Mouse (Mus musculus) midbrain, postnatal 0 days (tissue): ENCODE measurements around the gene E330021D16Rik. TPM values are rescaled to one million over a fixed set of nuclear protein-coding genes. Genes with fewer than 3 reads are reported as not detected.

Experiments used
- ATAC-seq: fragments of 200-750 bp; cut with Nextera tagmentation; 2 replicates; pipeline ENCODE4 v1.8.0; 2017; ENCODE audit warnings: moderate number of reproducible peaks, mild to moderate bottlenecking, moderate TSS enrichment, moderate library complexity; ENCODE audit not compliant: low FRiP score
- DNase-seq: peaks from one replicate; pipeline ENCODE4 v3.0.0-alpha.2; 2015; ENCODE audit warnings: low spot score
- H3K27ac ChIP-seq: fragments of 300-500 bp; sonication (generic); 2 replicates; pipeline ENCODE4 v1.5.1; 2014; ENCODE audit warnings: low read depth, mild to moderate bottlenecking, low read length, mixed read lengths
- H3K27me3 ChIP-seq: fragments of 300-500 bp; sonication (generic); 2 replicates; pipeline ENCODE4 v1.6.1; 2014; ENCODE audit warnings: low read length, control low read depth, mixed read lengths; ENCODE audit not compliant: insufficient read depth
- H3K36me3 ChIP-seq: fragments of 300-500 bp; sonication (generic); 2 replicates; pipeline ENCODE4 v1.6.1; 2014; ENCODE audit warnings: low read length, control low read depth, mixed read lengths; ENCODE audit not compliant: insufficient read depth
- H3K4me1 ChIP-seq: fragments of 300-500 bp; sonication (generic); 2 replicates; pipeline ENCODE4 v1.6.1; 2014; ENCODE audit warnings: mild to moderate bottlenecking, control low read depth, antibody characterized with exemption, low read length, mixed read lengths; ENCODE audit not compliant: insufficient read depth
- H3K4me2 ChIP-seq: fragments of 300-500 bp; sonication (generic); 2 replicates; pipeline ENCODE4 v1.6.1; 2014; ENCODE audit warnings: low read depth, mild to moderate bottlenecking, low read length, mixed read lengths; ENCODE audit not compliant: poor library complexity, severe bottlenecking
- H3K4me3 ChIP-seq: fragments of 300-500 bp; sonication (generic); 2 replicates; pipeline ENCODE4 v1.5.1; 2014; ENCODE audit warnings: low read depth, mild to moderate bottlenecking, low read length, moderate library complexity
- H3K9ac ChIP-seq: fragments of 300-500 bp; sonication (generic); replicated peaks from 2 replicates; pipeline ENCODE4 v1.6.1; 2014; ENCODE audit warnings: mild to moderate bottlenecking, low read length, moderate library complexity, mixed read lengths; ENCODE audit not compliant: poor library complexity, severe bottlenecking
- H3K9me3 ChIP-seq: fragments of 300-500 bp; sonication (generic); 2 replicates; pipeline ENCODE4 v1.6.1; 2016; ENCODE audit warnings: low read length, control low read depth
- CTCF ChIP-seq: IDR thresholded peaks from 2 replicates; pipeline ENCODE4 v1.5.1; 2016; ENCODE audit warnings: antibody characterized with exemption, mild to moderate bottlenecking
- WGBS: fragments of 180-500 bp; shearing (Covaris S2); extraction: QIAGEN DNeasy Blood & Tissue Kit; methylation state at CpG from one replicate; pipeline ENCODE4 v1.1.7; 2014; 5-methylcytosine and 5-hydroxymethylcytosine counted together
- polyA plus RNA-seq: library from polyadenylated mRNA; unstranded; fragments of >200 nt; fragmentation: Nextera tagmentation; extraction: Ambion mirVana; gene quantifications from 2 replicates; pipeline ENCODE4 v1.2.1, GENCODE M21; 2015
- total RNA-seq: library from RNA; depleted of rRNA; stranded (reverse); fragments of >200 nt; gene quantifications from 2 replicates; pipeline ENCODE4 v1.2.3, GENCODE M21; 2014; rRNA removed

E330021D16Rik gene
- total and polyA plus RNA-seq, 2 experiments from 2014 or later, result not detected

DNA sequence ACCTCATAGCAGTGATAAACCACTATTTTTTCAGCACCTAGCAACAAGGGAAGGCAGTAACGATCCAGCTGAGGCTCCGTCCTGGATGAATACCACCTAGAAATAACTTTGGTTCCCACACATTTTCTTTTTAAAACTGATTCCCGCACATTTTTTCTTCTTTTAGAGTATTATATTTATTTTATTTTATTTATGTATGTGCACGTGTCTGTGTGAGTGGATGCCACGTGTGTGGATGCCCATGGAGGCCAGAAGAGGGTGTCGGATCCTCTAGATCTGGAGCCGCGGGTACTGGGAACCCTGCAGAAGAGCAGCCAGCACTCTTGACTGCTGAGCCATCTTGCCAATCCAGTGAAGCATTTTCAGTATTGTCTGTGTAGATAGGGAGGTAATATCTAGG lies 52.1 kb downstream of the E330021D16Rik start:
- TF ChIP-seq CTCF, result no peak
- Histone ChIP-seq H3K27ac (no peak overlapping the region), H3K4me3 (no peak overlapping the region), H3K9me3 (no peaks in the 10 kb centered on the region), H3K4me2 (no peak overlapping the region), H3K4me1 (no peaks in the 10 kb centered on the region; the same call in 1 of the 2 replicates), H3K27me3 (no peaks in the 10 kb centered on the region), H3K9ac (no peak overlapping the region), H3K36me3 (no peaks in the 10 kb centered on the region)
- 88% methylated on average over 8 of the region's 8 CpGs for WGBS
- ATAC-seq (no peak), DNase-seq (no peak)

GRCm38 (mm10) chr6:136358471-136358870 lies 56.9 kb downstream of the E330021D16Rik start:
- WGBS, result 67% methylated on average over 5 of the region's 5 CpGs
- no peak for TF ChIP-seq CTCF
- Histone ChIP-seq H3K9ac (no peak overlapping the region), H3K27ac (no peak overlapping the region), H3K36me3 (no peaks in the 10 kb centered on the region), H3K9me3 (no peaks in the 10 kb centered on the region), H3K27me3 (no peaks in the 10 kb centered on the region), H3K4me3 (no peak overlapping the region), H3K4me1 (no peaks in the 10 kb centered on the region), H3K4me2 (no peak overlapping the region)
- DNase-seq, result no peak
- no peak for ATAC-seq

- H3K4me2 ChIP-seq, result peak overlapping the region; percentile 18; the same call in 1 of the 2 replicates
- no peaks in the 10 kb centered on the region for H3K36me3 ChIP-seq
- no peaks in the 10 kb centered on the region for H3K4me1 ChIP-seq
- no peak overlapping the region for H3K4me3 ChIP-seq
- ATAC-seq (peak; percentile 56; the same call in 1 of the 2 replicates), DNase-seq (peak; percentile 89)
- H3K27me3 ChIP-seq, result no peaks in the 10 kb centered on the region
- no peaks in the 10 kb centered on the region for H3K9me3 ChIP-seq
- 35% methylated on average over 11 of the region's 11 CpGs for WGBS
- TF ChIP-seq CTCF, result peak; percentile 96
- no peak overlapping the region for H3K27ac ChIP-seq
- no peak overlapping the region for H3K9ac ChIP-seq
Observed at GRCm38 (mm10) chr6:136353399-136354184, 61.8 kb downstream of the E330021D16Rik start.

Other genes with a start within 250 kb of the E330021D16Rik start
- gene Grin2b, start 242.1 kb downstream of the E330021D16Rik start, total RNA-seq, result 64.1 and 71.6 TPM in 2 replicates
- gene Grin2b, start 242.1 kb downstream of the E330021D16Rik start, polyA plus RNA-seq, result 73.3 and 76.4 TPM in 2 replicates
- gene Gm8994, start 88.0 kb downstream of the E330021D16Rik start, total RNA-seq, result 0.11 TPM in 1 of 2 replicates, not detected in the other
- not detected in 2 replicates for gene Gm8994, start 88.0 kb downstream of the E330021D16Rik start, polyA plus RNA-seq
- gene Atf7ip, start 90.6 kb upstream of the E330021D16Rik start, total RNA-seq, result 43.1 and 55.2 TPM in 2 replicates
- 18.9 and 28.7 TPM in 2 replicates for gene Atf7ip, start 90.6 kb upstream of the E330021D16Rik start, polyA plus RNA-seq
- gene Plbd1, start 246.4 kb upstream of the E330021D16Rik start, total RNA-seq, result 0.47 TPM in 1 of 2 replicates, not detected in the other
- 0.22 and 0.27 TPM in 2 replicates for gene Plbd1, start 246.4 kb upstream of the E330021D16Rik start, polyA plus RNA-seq